In genomic region chr2:179442191-179442540, GRCm38 (mm10) we compare ENCODE assay signal across 8 mouse cellular contexts. TPM values are rescaled to one million over a fixed set of nuclear protein-coding genes. Genes with fewer than 3 reads are reported as not detected.
A peak's percentile ranks its signal among the peaks of the same experiment; 100 is the strongest.
DNase-seq lines count a peak whose midpoint lies in the region; ATAC-seq lines count a peak whose summit lies in the region.

Gene Cdh4, plus strand, starts transcription at chr2:179442431.

- H3K9me3 ChIP-seq in embryonic facial prominence, embryonic 11.5 days (replicated peaks; ENCODE audit: control insufficient read depth, low read length): no peaks in the 10 kb centered on the region
- H3K9me3 ChIP-seq in limb, embryonic 11.5 days (ENCODE audit: control insufficient read depth, low read length): no peaks in the 10 kb centered on the region
- H3K9me3 ChIP-seq in midbrain, embryonic 11.5 days (ENCODE audit: control insufficient read depth, low read length): no peaks in the 10 kb centered on the region
- no peaks in the 10 kb centered on the region for H3K9me3 ChIP-seq in stomach, embryonic 14.5 days (ENCODE audit: control insufficient read depth, low read depth, low read length)

- H3K9ac ChIP-seq in embryonic facial prominence, embryonic 11.5 days (replicated peaks; ENCODE audit: low read length): peak within 1 kb of the TSS; percentile 65
- H3K9ac ChIP-seq in limb, embryonic 11.5 days (ENCODE audit: low read length): peak within 1 kb of the TSS; percentile 57
- H3K9ac ChIP-seq in midbrain, embryonic 11.5 days (ENCODE audit: low read length): peak within 1 kb of the TSS; percentile 77
- H3K9ac ChIP-seq in stomach, embryonic 14.5 days (replicated peaks; ENCODE audit: low read depth, low read length): peak within 1 kb of the TSS; percentile 43; the same call in 1 of the 2 replicates

- peaks cover 12% of the 10 kb centered on the region for H3K27me3 ChIP-seq in embryonic facial prominence, embryonic 11.5 days (ENCODE audit: control insufficient read depth, insufficient read depth, low read length)
- H3K27me3 ChIP-seq in limb, embryonic 11.5 days (ENCODE audit: control insufficient read depth, insufficient read depth, low read length): peaks cover 17% of the 10 kb centered on the region; the same call in 1 of the 2 replicates
- H3K27me3 ChIP-seq in midbrain, embryonic 11.5 days (ENCODE audit: control insufficient read depth, insufficient read depth, low read length): peaks cover 17% of the 10 kb centered on the region
- 0 out of 2 replicates have a peak, but pooled peaks cover 2% of the 10 kb centered on the region for H3K27me3 ChIP-seq in stomach, embryonic 14.5 days (ENCODE audit: control insufficient read depth, insufficient read depth, low read length)

- ATAC-seq in embryonic facial prominence, embryonic 11.5 days (replicated peaks; ENCODE audit: insufficient number of reproducible peaks, low FRiP score, low TSS enrichment, low read depth): peak; percentile 83
- ATAC-seq in limb, embryonic 11.5 days (ENCODE audit: insufficient number of reproducible peaks, low FRiP score, low TSS enrichment, low read depth): peak; percentile 81; the same call in 1 of the 2 replicates
- ATAC-seq in midbrain, embryonic 11.5 days (ENCODE audit: low FRiP score): peak; percentile 91
- peak; percentile 89 for ATAC-seq in stomach, embryonic 14.5 days (ENCODE audit: insufficient number of reproducible peaks, insufficient read depth, low FRiP score, low read depth)

- H3K4me2 ChIP-seq in embryonic facial prominence, embryonic 11.5 days (ENCODE audit: low read depth, low read length): peak within 1 kb of the TSS; percentile 97
- H3K4me2 ChIP-seq in limb, embryonic 11.5 days (ENCODE audit: low read depth, severe bottlenecking): peak within 1 kb of the TSS; percentile 99
- H3K4me2 ChIP-seq in midbrain, embryonic 11.5 days: peak within 1 kb of the TSS; percentile 93
- peak within 1 kb of the TSS; percentile 99 for H3K4me2 ChIP-seq in stomach, embryonic 14.5 days (replicated peaks; ENCODE audit: low read depth, low read length)

- no peaks in the 10 kb centered on the region for H3K36me3 ChIP-seq in embryonic facial prominence, embryonic 11.5 days (replicated peaks; ENCODE audit: control insufficient read depth, insufficient read depth, low read depth, low read length)
- no peaks in the 10 kb centered on the region for H3K36me3 ChIP-seq in limb, embryonic 11.5 days (ENCODE audit: control insufficient read depth, insufficient read depth, low read length)
- no peaks in the 10 kb centered on the region for H3K36me3 ChIP-seq in midbrain, embryonic 11.5 days (ENCODE audit: control insufficient read depth, insufficient read depth, low read length)
- H3K36me3 ChIP-seq in stomach, embryonic 14.5 days (ENCODE audit: control insufficient read depth, insufficient read depth, low read length): no peaks in the 10 kb centered on the region

- WGBS in embryonic facial prominence, embryonic 11.5 days: under 1% methylated on average over 40 of the region's 40 CpGs
- under 1% methylated on average over 40 of the region's 40 CpGs for WGBS in limb, embryonic 11.5 days
- WGBS in midbrain, embryonic 11.5 days: under 1% methylated on average over 35 of the region's 40 CpGs
- under 1% methylated on average over 39 of the region's 40 CpGs for WGBS in stomach, embryonic 14.5 days

- peak; percentile 54 for DNase-seq in gastrocnemius, adult 18-20 months (ENCODE audit: low spot score)
- DNase-seq in gastrocnemius, postnatal 10 days: no peak
- peak; percentile 85 for DNase-seq in embryonic facial prominence, embryonic 11.5 days (ENCODE audit: low spot score)
- peak; percentile 54 to 70 for DNase-seq in heart, adult 9 months (ENCODE audit: low spot score in 2 of 2)
- peak; percentile 59 to 68 for DNase-seq in kidney, adult 8-10 months
- DNase-seq in limb, embryonic 11.5 days (ENCODE audit: low spot score): peak; percentile 81
- peak; percentile 97 for DNase-seq in midbrain, embryonic 11.5 days (ENCODE audit: low spot score, missing footprints)

- H3K4me1 ChIP-seq in embryonic facial prominence, embryonic 11.5 days (ENCODE audit: control insufficient read depth, insufficient read depth, low read length): peaks cover 2% of the 10 kb centered on the region
- H3K4me1 ChIP-seq in limb, embryonic 11.5 days (ENCODE audit: control insufficient read depth, insufficient read depth, low read length): peaks cover 9% of the 10 kb centered on the region; the same call in 1 of the 2 replicates
- H3K4me1 ChIP-seq in midbrain, embryonic 11.5 days (ENCODE audit: control insufficient read depth, insufficient read depth, low read length): peaks cover 10% of the 10 kb centered on the region
- H3K4me1 ChIP-seq in stomach, embryonic 14.5 days (ENCODE audit: control insufficient read depth, insufficient read depth, low read length): 0 out of 2 replicates have a peak, but pooled peaks cover 6% of the 10 kb centered on the region

- H3K27ac ChIP-seq in embryonic facial prominence, embryonic 11.5 days (replicated peaks; ENCODE audit: low read depth, low read length): 0 out of 2 replicates have a peak within 1 kb of the TSS, but pooled peaks have one; percentile 52
- H3K27ac ChIP-seq in limb, embryonic 11.5 days (replicated peaks; ENCODE audit: low read depth, low read length): no peak within 1 kb of the TSS
- peak within 1 kb of the TSS; percentile 51 for H3K27ac ChIP-seq in midbrain, embryonic 11.5 days (ENCODE audit: low read depth, low read length)
- peak within 1 kb of the TSS; percentile 28; the same call in 1 of the 2 replicates for H3K27ac ChIP-seq in stomach, embryonic 14.5 days (ENCODE audit: low read length)

- peak within 1 kb of the TSS; percentile 63 for H3K4me3 ChIP-seq in embryonic facial prominence, embryonic 11.5 days (ENCODE audit: low read depth, low read length)
- peak within 1 kb of the TSS; percentile 58 for H3K4me3 ChIP-seq in limb, embryonic 11.5 days (ENCODE audit: low read depth, low read length)
- peak within 1 kb of the TSS; percentile 73 for H3K4me3 ChIP-seq in midbrain, embryonic 11.5 days (ENCODE audit: low read depth, low read length)
- peak within 1 kb of the TSS; percentile 64 for H3K4me3 ChIP-seq in stomach, embryonic 14.5 days (ENCODE audit: low read depth, low read length)

RNA-seq across cellular contexts. Expression of gene Cdh4, which starts in this region (rescaled TPM):
- total RNA-seq in gastrocnemius, adult 18-20 months (2021): 10 to 100 TPM; 11.5 to 16.7 TPM
- 1 to 10 TPM; 3.2 to 3.3 TPM for total RNA-seq in gastrocnemius, postnatal 10 days (2021)
- polyA plus RNA-seq in embryonic facial prominence, embryonic 11.5 days (2014; fragmentation: Nextera tagmentation; extraction: Ambion mirVana): 3.7 and 3.8 TPM in 2 replicates
- 3.1 and 3.2 TPM in 2 replicates for polyA plus RNA-seq in limb, embryonic 11.5 days (2014; fragmentation: Nextera tagmentation; extraction: Ambion mirVana)
- 6.8 and 8.5 TPM in 2 replicates for polyA plus RNA-seq in midbrain, embryonic 11.5 days (2014; fragmentation: Nextera tagmentation; extraction: Ambion mirVana)
- 2.5 and 2.8 TPM in 2 replicates for polyA plus RNA-seq in stomach, embryonic 14.5 days (2014; fragmentation: Nextera tagmentation; extraction: Ambion mirVana)
